Mouse (Mus musculus) stomach, postnatal 0 days (tissue): ENCODE results near the gene 5730596B20Rik.

Experiments used
- CTCF ChIP-seq: IDR thresholded peaks from 2 replicates; pipeline ENCODE4 v1.5.1; 2016; ENCODE audit warnings: antibody characterized with exemption, low read depth, mild to moderate bottlenecking, moderate library complexity
- EP300 ChIP-seq: optimal IDR thresholded peaks from 2 replicates; pipeline ENCODE3; 2016; ENCODE audit warnings: antibody characterized with exemption

DNA sequence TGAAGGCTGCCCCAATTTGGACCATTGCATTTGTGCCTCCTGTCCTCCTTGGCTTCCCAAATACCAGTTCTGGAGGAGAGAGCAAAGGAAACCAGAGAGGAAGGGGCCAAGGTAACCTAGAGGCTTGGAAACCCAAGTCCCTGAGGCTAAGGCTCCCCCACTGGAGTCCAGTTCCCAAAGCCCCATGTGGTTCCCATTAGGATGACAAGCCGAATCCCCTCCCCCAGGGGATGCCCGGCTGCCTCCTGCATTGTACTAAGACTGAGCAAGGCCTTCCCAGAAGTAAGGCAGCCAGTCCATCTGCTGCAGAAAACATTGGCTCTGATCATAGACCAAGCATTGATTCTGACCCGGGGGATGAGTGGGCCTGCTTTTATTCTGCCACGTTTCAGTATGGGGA lies 6.0 kb upstream of the 5730596B20Rik start:
- TF ChIP-seq CTCF = no peak
- TF ChIP-seq EP300 = no peak
